Mouse (Mus musculus) forebrain, embryonic 12.5 days (tissue): Measurements from ENCODE around the gene Brcc3. TPM values are rescaled to one million over a fixed set of nuclear protein-coding genes. Genes with fewer than 3 reads are reported as not detected.
"Not testable (repeated sequence)": the region's sequence is repeated elsewhere in the genome, so short reads cannot be mapped to it uniquely, and the experiment has no call there.

Source experiments
- ATAC-seq: fragments of 200-750 bp; cut with Nextera tagmentation; 2 replicates; pipeline ENCODE4 v1.8.0; 2017; ENCODE audit warnings: moderate TSS enrichment; ENCODE audit not compliant: low FRiP score
- H3K27ac ChIP-seq: fragments of 300-500 bp; sonication (generic); 2 replicates; pipeline ENCODE4 v1.5.1; 2016; ENCODE audit warnings: mild to moderate bottlenecking
- H3K27me3 ChIP-seq: fragments of 300-500 bp; sonication (generic); 2 replicates; pipeline ENCODE4 v1.6.1; 2016; ENCODE audit warnings: mild to moderate bottlenecking
- H3K36me3 ChIP-seq: fragments of 300-500 bp; sonication (generic); replicated peaks from 2 replicates; pipeline ENCODE4 v1.6.1; 2016; ENCODE audit warnings: mild to moderate bottlenecking
- H3K4me1 ChIP-seq: fragments of 300-500 bp; sonication (generic); 2 replicates; pipeline ENCODE4 v1.6.1; 2016
- H3K4me2 ChIP-seq: fragments of 300-500 bp; sonication (generic); 2 replicates; pipeline ENCODE4 v1.6.1; 2016; ENCODE audit warnings: mild to moderate bottlenecking, moderate library complexity
- H3K4me3 ChIP-seq: fragments of 300-500 bp; sonication (generic); replicated peaks from 2 replicates; pipeline ENCODE4 v1.5.1; 2016; ENCODE audit warnings: mild to moderate bottlenecking
- H3K9ac ChIP-seq: fragments of 300-500 bp; sonication (generic); 2 replicates; pipeline ENCODE4 v1.6.1; 2016; ENCODE audit warnings: mild to moderate bottlenecking
- H3K9me3 ChIP-seq: fragments of 300-500 bp; sonication (generic); 2 replicates; pipeline ENCODE4 v1.6.1; 2016
- WGBS: fragments of 180-500 bp; shearing (Covaris S2); methylation state at CpG from one replicate; pipeline ENCODE4 v1.1.7; 2016; 5-methylcytosine and 5-hydroxymethylcytosine counted together
- polyA plus RNA-seq: library from polyadenylated mRNA; unstranded; fragments of >200 nt; fragmentation: Nextera tagmentation; extraction: Ambion mirVana; gene quantifications from 2 replicates; pipeline ENCODE4 v1.2.1, GENCODE M21; 2016

Brcc3 gene
- polyA plus RNA-seq, 1 experiment from 2014 or later = 64.4 TPM

DNA sequence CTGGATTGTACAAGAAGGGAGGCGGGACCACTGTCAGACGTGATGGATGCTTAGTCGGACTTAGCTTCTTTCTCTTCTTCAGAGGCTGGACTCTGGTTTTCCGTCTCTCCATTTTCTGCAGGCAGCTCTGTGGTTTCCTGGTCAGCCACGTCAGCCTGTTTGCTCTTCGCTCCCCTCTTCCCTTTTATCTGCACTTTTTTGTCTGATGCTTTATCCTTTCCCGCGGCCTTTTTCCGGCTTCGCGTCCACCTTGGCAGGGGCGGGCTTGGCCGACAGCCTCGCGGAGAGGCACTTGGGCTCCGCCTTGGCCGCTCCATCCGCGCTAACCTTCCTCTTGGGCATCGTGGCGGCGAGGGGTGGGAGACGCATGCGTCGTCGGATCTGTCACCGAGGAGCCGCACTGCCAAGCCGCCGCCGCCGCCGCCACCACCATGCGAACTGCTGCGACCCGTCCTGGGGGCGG lies 58.8 kb downstream of the Brcc3 start:
- not testable (repeated sequence) for H3K27me3 ChIP-seq
- 27% methylated on average over 37 of the region's 37 CpGs for WGBS
- peak overlapping the region; percentile 50 for H3K4me2 ChIP-seq

DNA sequence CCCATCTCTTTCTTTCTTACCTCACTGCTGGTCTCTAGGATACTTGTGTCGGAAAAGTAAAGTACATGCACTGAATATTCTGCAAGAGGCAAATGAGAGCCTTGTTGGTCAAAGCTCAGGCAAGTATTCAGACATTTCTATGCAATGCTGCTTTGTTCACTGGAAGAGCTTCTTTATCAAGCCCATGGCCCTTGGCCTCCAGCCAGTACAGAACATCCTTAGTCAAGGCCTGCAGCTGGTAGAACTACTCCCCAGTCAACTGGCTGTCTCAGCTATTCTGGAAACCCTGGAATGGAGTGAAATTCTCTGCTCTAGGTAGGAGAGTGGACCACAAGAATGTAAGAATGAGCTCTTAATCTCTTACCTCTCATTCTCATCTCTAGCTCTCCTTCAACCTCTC lies 73.5 kb downstream of the Brcc3 start:
- Histone ChIP-seq H3K36me3 (no peaks in the 10 kb centered on the region), H3K9me3 (no peaks in the 10 kb centered on the region), H3K9ac (no peak overlapping the region), H3K4me1 (no peaks in the 10 kb centered on the region), H3K4me3 (no peak overlapping the region), H3K4me2 (no peak overlapping the region), H3K27ac (no peak overlapping the region), H3K27me3 (no peaks in the 10 kb centered on the region)
- WGBS = 73% methylated on average over 1 of the region's 1 CpGs
- ATAC-seq = no peak

More for the DNA sequence above, 58.8 kb downstream of the Brcc3 start:
- H3K9ac ChIP-seq, H3K36me3 ChIP-seq, H3K27ac ChIP-seq, H3K4me1 ChIP-seq, H3K9me3 ChIP-seq: not testable (repeated sequence)
- H3K4me3 ChIP-seq = peak overlapping the region; percentile 34
- peak; percentile 94 for ATAC-seq

Other genes with a start within 250 kb of the Brcc3 start
- 29.0 and 35.4 TPM in 2 replicates for gene Fundc2, start 34.2 kb upstream of the Brcc3 start, polyA plus RNA-seq
- gene F8, start 34.0 kb upstream of the Brcc3 start, polyA plus RNA-seq = 1.6 and 1.8 TPM in 2 replicates
- gene Cmc4, start within 50 bp of the Brcc3 start, polyA plus RNA-seq = 23.0 and 26.9 TPM in 2 replicates
- 13.2 and 13.4 TPM in 2 replicates for gene Mtcp1, start within 50 bp of the Brcc3 start, polyA plus RNA-seq
- gene Vbp1, start 97.7 kb downstream of the Brcc3 start, polyA plus RNA-seq = 252 and 259 TPM in 2 replicates
- gene Rab39b, start 161.6 kb downstream of the Brcc3 start, polyA plus RNA-seq = 21.1 and 21.2 TPM in 2 replicates